Mouse (Mus musculus) limb, embryonic 14.5 days (tissue): ENCODE measurements around the gene Rpl18a. TPM values are rescaled to one million over a fixed set of nuclear protein-coding genes. Genes with fewer than 3 reads are reported as not detected.

ENCODE experiments used
- ATAC-seq: fragments of 200-750 bp; cut with Nextera tagmentation; 2 replicates; pipeline ENCODE4 v1.8.0; 2017; ENCODE audit warnings: low read depth, moderate number of reproducible peaks, moderate TSS enrichment; ENCODE audit not compliant: low FRiP score
- DNase-seq: peaks from one replicate; pipeline ENCODE4 v3.0.0-alpha.2; 2015; ENCODE audit warnings: low spot score
- H3K27ac ChIP-seq: fragments of 300-500 bp; sonication (generic); replicated peaks from 2 replicates; pipeline ENCODE4 v1.5.1; 2014; ENCODE audit warnings: low read depth, mild to moderate bottlenecking, low read length, moderate library complexity, mixed read lengths
- H3K27me3 ChIP-seq: fragments of 300-500 bp; sonication (generic); 2 replicates; pipeline ENCODE4 v1.6.1; 2014; ENCODE audit warnings: low read length, mixed read lengths; ENCODE audit not compliant: control insufficient read depth, insufficient read depth
- H3K36me3 ChIP-seq: fragments of 300-500 bp; sonication (generic); 2 replicates; pipeline ENCODE4 v1.6.1; 2014; ENCODE audit warnings: mild to moderate bottlenecking, low read length, moderate library complexity, mixed read lengths; ENCODE audit not compliant: control insufficient read depth, insufficient read depth
- H3K4me1 ChIP-seq: fragments of 300-500 bp; sonication (generic); 2 replicates; pipeline ENCODE4 v1.6.1; 2014; ENCODE audit warnings: antibody characterized with exemption, low read length, mixed read lengths; ENCODE audit not compliant: control insufficient read depth, insufficient read depth
- H3K4me2 ChIP-seq: fragments of 300-500 bp; sonication (generic); replicated peaks from 2 replicates; pipeline ENCODE4 v1.6.1; 2014; ENCODE audit warnings: low read depth, mild to moderate bottlenecking, low read length, moderate library complexity; ENCODE audit not compliant: severe bottlenecking
- H3K4me3 ChIP-seq: fragments of 300-500 bp; sonication (generic); replicated peaks from 2 replicates; pipeline ENCODE4 v1.5.1; 2014; ENCODE audit warnings: low read length
- H3K9ac ChIP-seq: fragments of 300-500 bp; sonication (generic); 2 replicates; pipeline ENCODE4 v1.6.1; 2014; ENCODE audit warnings: mild to moderate bottlenecking, low read depth, low read length, moderate library complexity; ENCODE audit not compliant: severe bottlenecking
- H3K9me3 ChIP-seq: fragments of 300-500 bp; sonication (generic); 2 replicates; pipeline ENCODE4 v1.6.1; 2016; ENCODE audit warnings: low read length; ENCODE audit not compliant: control insufficient read depth
- POLR2A ChIP-seq: fragments of 200-500 bp; IDR thresholded peaks from 2 replicates; pipeline ENCODE4 v1.8.0; 2012; ENCODE audit warnings: inconsistent platforms, mild to moderate bottlenecking, moderate library complexity, borderline replicate concordance; ENCODE audit not compliant: insufficient read depth, insufficient read length; ENCODE audit errors: extremely low read depth
- WGBS: fragments of 180-500 bp; shearing (Covaris S2); extraction: QIAGEN DNeasy Blood & Tissue Kit; methylation state at CpG from one replicate; pipeline ENCODE4 v1.1.7; 2014; 5-methylcytosine and 5-hydroxymethylcytosine counted together
- polyA plus RNA-seq, 2 experiments: library from polyadenylated mRNA; depleted of rRNA in 1 of 2; stranded (reverse) in 1 of 2; unstranded in 1 of 2; fragments of >200 nt; fragmentation: Nextera tagmentation in 1 of 2; extraction: Ambion mirVana in 1 of 2; gene quantifications; 2 replicates each; pipeline versions ENCODE4 v1.2.1 to v1.2.3; 2012 to 2014

Rpl18a gene
- polyA plus RNA-seq, 2 experiments: 5,343 to 5,809 TPM

GRCm38 (mm10) chr8:70884683-70885082 lies 12.5 kb downstream of the Rpl18a start:
- 84% methylated on average over 10 of the region's 10 CpGs for WGBS
- no peak for DNase-seq
- no peak for ATAC-seq
- Histone ChIP-seq H3K9ac (no peak overlapping the region), H3K27ac (no peak overlapping the region), H3K27me3 (no peaks in the 10 kb centered on the region), H3K9me3 (no peaks in the 10 kb centered on the region), H3K4me1 (peaks cover 11% of the 10 kb centered on the region), H3K4me2 (no peak overlapping the region), H3K4me3 (no peak overlapping the region), H3K36me3 (no peaks in the 10 kb centered on the region)
- no peak for TF ChIP-seq POLR2A

- TF ChIP-seq POLR2A: no peak
- WGBS: 81% methylated on average over 4 of the region's 4 CpGs
These were observed 13.0 kb downstream of the Rpl18a start for GRCm38 (mm10) chr8:70884186-70884585.

GRCm38 (mm10) chr8:70880546-70880945 lies 16.7 kb downstream of the Rpl18a start:
- peak overlapping the region; percentile 28; the same call in 1 of the 2 replicates for H3K9ac ChIP-seq
- ATAC-seq: no peak
- no peak for DNase-seq
- peak overlapping the region; percentile 33; the same call in 1 of the 2 replicates for H3K27ac ChIP-seq
- peak overlapping the region; percentile 10; the same call in 1 of the 2 replicates for H3K4me2 ChIP-seq
- H3K4me1 ChIP-seq: peaks cover 13% of the 10 kb centered on the region
- WGBS: 26% methylated on average over 11 of the region's 11 CpGs
- no peak for TF ChIP-seq POLR2A
- no peaks in the 10 kb centered on the region for H3K36me3 ChIP-seq
- H3K4me3 ChIP-seq: no peak overlapping the region
- no peaks in the 10 kb centered on the region for H3K27me3 ChIP-seq
- no peaks in the 10 kb centered on the region for H3K9me3 ChIP-seq

More at GRCm38 (mm10) chr8:70884186-70884585, 13.0 kb downstream of the Rpl18a start:
- no peaks in the 10 kb centered on the region for H3K9me3 ChIP-seq
- no peaks in the 10 kb centered on the region for H3K27me3 ChIP-seq
- no peak for ATAC-seq
- no peak overlapping the region for H3K4me2 ChIP-seq
- no peak overlapping the region for H3K9ac ChIP-seq
- no peak for DNase-seq
- H3K4me1 ChIP-seq: peaks cover 13% of the 10 kb centered on the region
- no peak overlapping the region for H3K4me3 ChIP-seq
- H3K27ac ChIP-seq: no peak overlapping the region
- H3K36me3 ChIP-seq: no peaks in the 10 kb centered on the region

GRCm38 (mm10) chr8:70880126-70880525 lies 17.1 kb downstream of the Rpl18a start:
- Histone ChIP-seq H3K36me3 (no peaks in the 10 kb centered on the region), H3K4me2 (peak overlapping the region; percentile 10; the same call in 1 of the 2 replicates), H3K9me3 (no peaks in the 10 kb centered on the region), H3K4me3 (no peak overlapping the region), H3K9ac (no peak overlapping the region), H3K27ac (peak overlapping the region; percentile 33; the same call in 1 of the 2 replicates), H3K4me1 (peaks cover 13% of the 10 kb centered on the region), H3K27me3 (no peaks in the 10 kb centered on the region)
- ATAC-seq (peak; percentile 47), DNase-seq (no peak)
- 0% methylated on average over 4 of the region's 4 CpGs for WGBS
- no peak for TF ChIP-seq POLR2A

- no peak for TF ChIP-seq POLR2A
- no peak for ATAC-seq
These were observed 17.7 kb downstream of the Rpl18a start for GRCm38 (mm10) chr8:70879500-70879899.

GRCm38 (mm10) chr8:70878178-70878577 lies 19.0 kb downstream of the Rpl18a start:
- ATAC-seq: no peak
- peaks cover 13% of the 10 kb centered on the region for H3K4me1 ChIP-seq
- TF ChIP-seq POLR2A: no peak
- no peaks in the 10 kb centered on the region for H3K27me3 ChIP-seq
- H3K9ac ChIP-seq: no peak overlapping the region
- 64% methylated on average over 2 of the region's 2 CpGs for WGBS
- H3K27ac ChIP-seq: no peak overlapping the region
- H3K4me2 ChIP-seq: no peak overlapping the region
- H3K9me3 ChIP-seq: no peaks in the 10 kb centered on the region
- no peaks in the 10 kb centered on the region for H3K36me3 ChIP-seq
- DNase-seq: no peak
- H3K4me3 ChIP-seq: no peak overlapping the region

More at GRCm38 (mm10) chr8:70879500-70879899, 17.7 kb downstream of the Rpl18a start:
- H3K4me3 ChIP-seq: no peak overlapping the region
- no peak overlapping the region for H3K4me2 ChIP-seq
- no peak for DNase-seq
- H3K27me3 ChIP-seq: no peaks in the 10 kb centered on the region
- H3K9me3 ChIP-seq: no peaks in the 10 kb centered on the region
- H3K9ac ChIP-seq: no peak overlapping the region
- WGBS: 43% methylated on average over 4 of the region's 4 CpGs
- H3K36me3 ChIP-seq: no peaks in the 10 kb centered on the region
- H3K4me1 ChIP-seq: peaks cover 13% of the 10 kb centered on the region
- no peak overlapping the region for H3K27ac ChIP-seq
